Mouse (Mus musculus): ENCODE measurements around the gene Olfr1454.

DNA sequence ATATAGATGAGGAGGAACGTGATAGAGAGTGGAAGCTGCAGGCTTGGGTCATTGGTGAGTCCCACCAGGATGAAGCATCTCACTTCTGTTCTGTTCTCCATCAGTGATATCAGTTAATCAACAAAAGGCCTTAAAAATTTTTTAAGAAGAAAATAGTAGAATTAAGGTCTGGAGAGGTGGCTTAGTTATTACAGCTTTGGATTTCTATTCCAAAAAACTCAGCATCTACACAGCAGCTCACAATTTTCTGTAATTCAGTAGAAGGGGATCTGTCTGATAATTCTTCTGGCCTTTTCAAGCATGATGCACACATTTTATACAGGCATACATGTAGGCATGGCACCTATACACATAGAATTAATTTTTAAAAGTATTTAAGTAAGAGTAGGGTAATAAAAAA is 32.2 kb upstream of the Olfr1454 start, which contains the start of gene Olfr1453:
- TF ChIP-seq CTCF (IDR thresholded peaks at IDR 0.05; ENCODE audit: low read depth, low read length): no peak
- TF ChIP-seq POLR2A (IDR thresholded peaks at IDR 0.05; ENCODE audit: extremely low read depth, insufficient read depth, low read length): no peak
